Mouse (Mus musculus) forelimb bud, embryonic 11.5 days (tissue): ENCODE results near the gene Plcb1.
A peak's percentile ranks its signal among the peaks of the same experiment; 100 is the strongest.

Source experiments
- DNase-seq: peaks from one replicate; pipeline ENCODE4 v3.0.0-alpha.2; 2012; ENCODE audit warnings: low read depth, low spot score

Gene Plcb1

GRCm38 (mm10) chr2:135404095-135404494 lies 618.2 kb downstream of the Plcb1 start:
- DNase-seq = no peak

- DNase-seq = no peak
Observed at GRCm38 (mm10) chr2:135409418-135410097, 623.7 kb downstream of the Plcb1 start.

GRCm38 (mm10) chr2:135411675-135412074 lies 625.8 kb downstream of the Plcb1 start:
- no peak for DNase-seq

GRCm38 (mm10) chr2:135415137-135415536 lies 629.3 kb downstream of the Plcb1 start:
- no peak for DNase-seq

- DNase-seq = no peak
Observed at GRCm38 (mm10) chr2:135419301-135419700, 633.4 kb downstream of the Plcb1 start.

GRCm38 (mm10) chr2:135434947-135435515 lies 649.2 kb downstream of the Plcb1 start:
- DNase-seq = no peak

- no peak for DNase-seq
Observed at GRCm38 (mm10) chr2:135439034-135439433, 653.2 kb downstream of the Plcb1 start.

GRCm38 (mm10) chr2:135439546-135440517 lies 654.0 kb downstream of the Plcb1 start:
- peak; percentile 64 for DNase-seq

- no peak for DNase-seq
Observed at GRCm38 (mm10) chr2:135453581-135453980, 667.7 kb downstream of the Plcb1 start.

GRCm38 (mm10) chr2:135454015-135454414 lies 668.1 kb downstream of the Plcb1 start:
- DNase-seq = no peak

- DNase-seq = no peak
Observed at GRCm38 (mm10) chr2:135454455-135454854, 668.6 kb downstream of the Plcb1 start.

- DNase-seq = no peak
Observed at GRCm38 (mm10) chr2:135467895-135468294, 682.0 kb downstream of the Plcb1 start.

- no peak for DNase-seq
Observed at GRCm38 (mm10) chr2:135474107-135474506, 688.2 kb downstream of the Plcb1 start.

GRCm38 (mm10) chr2:135485248-135485647 lies 699.4 kb downstream of the Plcb1 start:
- no peak for DNase-seq

- DNase-seq = no peak
Observed at GRCm38 (mm10) chr2:135488277-135488676, 702.4 kb downstream of the Plcb1 start.

- no peak for DNase-seq
Observed at GRCm38 (mm10) chr2:135489127-135489526, 703.3 kb downstream of the Plcb1 start.

- DNase-seq = no peak
Observed at GRCm38 (mm10) chr2:135492777-135493176, 706.9 kb downstream of the Plcb1 start.

- no peak for DNase-seq
Observed at GRCm38 (mm10) chr2:135496553-135496952, 710.7 kb downstream of the Plcb1 start.

- no peak for DNase-seq
Observed at GRCm38 (mm10) chr2:135497251-135497650, 711.4 kb downstream of the Plcb1 start.

- no peak for DNase-seq
Observed at GRCm38 (mm10) chr2:135500872-135501271, 715.0 kb downstream of the Plcb1 start.

- no peak for DNase-seq
Observed at GRCm38 (mm10) chr2:135503328-135503997, 717.6 kb downstream of the Plcb1 start.

- DNase-seq = no peak
Observed at GRCm38 (mm10) chr2:135503998-135504354, 718.1 kb downstream of the Plcb1 start.
